Mouse (Mus musculus): ENCODE measurements around the gene Mta2. TPM values are rescaled to one million over a fixed set of nuclear protein-coding genes. Genes with fewer than 3 reads are reported as not detected.
"Not testable (repeated sequence)": the region's sequence is repeated elsewhere in the genome, so short reads cannot be mapped to it uniquely, and the experiment has no call there.

Mta2 gene
- total RNA-seq (2021), result 10 to 100 TPM; 43.9 to 52.0 TPM

- intact Hi-C loops (cut with DNase I), result loop anchor here (5.0 kb wide), 1 partner anchor 54 kb away; the partner anchor contains the start of genes 1810009A15Rik and Gm49416
Measured at GRCm38 (mm10) chr19:8941515-8942217, at the start of gene Mta2. TSS of gene Mta2 (plus strand) at chr19:8941875.

DNA sequence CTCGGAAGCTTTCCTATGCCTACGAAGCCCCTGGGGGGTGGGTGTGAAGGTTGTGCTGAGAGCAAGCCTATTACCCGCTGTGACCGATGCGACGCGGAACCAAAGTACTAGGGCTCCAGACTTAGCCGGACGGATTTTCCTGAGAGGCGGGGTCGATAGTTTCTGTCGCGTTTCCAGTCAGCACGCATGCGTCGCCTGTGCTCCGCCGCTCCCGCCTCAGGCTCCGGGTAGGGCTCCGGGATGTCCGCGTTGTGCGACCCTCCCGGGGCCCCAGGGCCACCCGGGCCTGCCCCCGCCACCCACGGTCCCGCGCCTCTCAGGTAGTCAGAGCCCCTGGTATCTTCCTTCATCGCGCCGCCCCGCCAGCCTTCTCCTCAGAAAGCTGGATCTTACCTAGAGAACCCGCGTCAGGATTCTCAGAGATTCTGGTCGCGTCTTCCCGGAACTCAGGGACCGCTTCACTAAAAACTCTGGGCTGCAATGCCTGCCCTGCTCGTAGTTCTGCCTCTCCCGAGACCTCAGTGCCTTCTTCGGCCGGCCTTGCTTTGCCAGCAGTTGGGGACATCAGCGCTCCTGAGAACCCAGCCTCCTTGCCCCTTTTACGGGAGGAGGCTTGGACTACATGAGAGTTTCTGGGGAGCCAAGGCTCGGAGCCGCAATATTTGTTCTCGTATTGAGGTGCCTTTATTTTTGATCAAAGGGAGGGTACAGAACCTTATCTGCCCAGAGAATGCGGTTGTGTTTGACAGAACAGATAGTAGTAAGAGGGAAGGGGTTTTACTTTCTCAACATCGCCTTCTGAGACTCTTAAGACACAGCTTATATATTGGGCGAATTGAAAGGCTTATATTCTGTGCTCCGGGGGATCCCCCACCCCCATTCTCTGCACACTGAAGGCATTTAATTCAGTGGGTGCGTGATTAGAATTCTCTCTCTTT is 48.6 kb upstream of the Mta2 start, which contains the start of gene Ints5:
Ints5 (plus strand) TSS at position 177 of the 938 bp plus-strand sequence.
- intact Hi-C loops (cut with DNase I), result no loop called here
- peak; percentile 86 for DNase-seq (ENCODE audit: low spot score in 2 of 2)

More at GRCm38 (mm10) chr19:8941515-8942217, at the start of gene Mta2:
- DNase-seq (ENCODE audit: low spot score in 2 of 2), result peak; percentile 92 to 94

DNA sequence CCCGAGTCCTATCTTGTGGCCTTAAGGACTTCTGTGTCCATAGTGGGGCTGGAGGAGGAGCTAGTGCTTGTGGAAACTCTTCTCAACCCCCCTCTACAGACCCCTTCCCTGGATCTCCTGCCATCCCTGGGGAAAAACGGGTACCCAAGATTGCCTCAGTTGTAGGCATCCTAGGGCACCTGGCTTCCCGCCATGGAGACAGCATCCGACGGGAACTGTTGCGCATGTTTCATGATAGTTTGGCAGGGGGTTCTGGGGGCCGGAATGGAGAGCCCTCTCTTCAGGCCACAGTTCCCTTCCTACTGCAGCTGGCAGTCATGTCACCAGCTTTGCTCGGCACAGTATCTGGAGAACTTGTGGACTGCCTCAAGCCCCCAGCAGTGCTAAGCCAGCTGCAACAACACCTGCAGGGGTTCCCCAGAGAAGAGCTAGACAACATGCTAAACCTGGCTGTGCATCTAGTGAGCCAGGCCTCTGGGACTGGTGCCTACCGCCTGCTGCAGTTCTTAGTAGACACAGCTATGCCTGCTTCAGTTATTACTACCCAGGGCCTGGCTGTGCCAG is 46.2 kb upstream of the Mta2 start:
- DNase-seq (ENCODE audit: low spot score in 2 of 2), result no peak
- intact Hi-C loops (cut with DNase I), result loop anchor here (5.0 kb wide), 1 partner anchor 53 kb away; no protein-coding TSS in a partner anchor

DNA sequence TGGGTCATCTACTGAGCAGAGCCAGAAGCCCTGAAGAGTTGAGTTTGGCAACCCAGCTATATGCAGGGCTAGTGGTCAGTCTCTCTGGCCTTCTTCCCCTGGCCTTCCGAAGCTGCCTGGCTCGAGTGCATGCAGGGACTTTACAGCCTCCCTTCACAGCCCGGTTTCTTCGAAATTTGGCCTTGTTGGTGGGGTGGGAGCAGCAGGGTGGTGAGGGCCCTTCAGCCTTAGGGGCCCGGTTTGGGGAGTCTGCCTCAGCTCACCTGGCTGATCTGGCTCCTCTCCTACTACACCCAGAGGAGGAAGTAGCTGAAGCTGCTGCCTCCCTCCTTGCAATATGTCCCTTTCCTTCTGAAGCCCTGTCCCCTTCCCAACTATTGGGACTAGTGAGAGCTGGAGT is 45.4 kb upstream of the Mta2 start:
- intact Hi-C loops (cut with DNase I), result loop anchor here (5.0 kb wide), 1 partner anchor 54 kb away; no protein-coding TSS in a partner anchor
- DNase-seq (ENCODE audit: low spot score in 2 of 2), result not testable (repeated sequence)

GRCm38 (mm10) chr19:8897211-8897864 is 44.3 kb upstream of the Mta2 start:
- intact Hi-C loops (cut with DNase I), result loop anchor here (5.0 kb wide), 1 partner anchor 55 kb away; no protein-coding TSS in a partner anchor
- DNase-seq (ENCODE audit: low spot score in 2 of 2), result peak in 1 of 2 experiments; percentile 34

DNA sequence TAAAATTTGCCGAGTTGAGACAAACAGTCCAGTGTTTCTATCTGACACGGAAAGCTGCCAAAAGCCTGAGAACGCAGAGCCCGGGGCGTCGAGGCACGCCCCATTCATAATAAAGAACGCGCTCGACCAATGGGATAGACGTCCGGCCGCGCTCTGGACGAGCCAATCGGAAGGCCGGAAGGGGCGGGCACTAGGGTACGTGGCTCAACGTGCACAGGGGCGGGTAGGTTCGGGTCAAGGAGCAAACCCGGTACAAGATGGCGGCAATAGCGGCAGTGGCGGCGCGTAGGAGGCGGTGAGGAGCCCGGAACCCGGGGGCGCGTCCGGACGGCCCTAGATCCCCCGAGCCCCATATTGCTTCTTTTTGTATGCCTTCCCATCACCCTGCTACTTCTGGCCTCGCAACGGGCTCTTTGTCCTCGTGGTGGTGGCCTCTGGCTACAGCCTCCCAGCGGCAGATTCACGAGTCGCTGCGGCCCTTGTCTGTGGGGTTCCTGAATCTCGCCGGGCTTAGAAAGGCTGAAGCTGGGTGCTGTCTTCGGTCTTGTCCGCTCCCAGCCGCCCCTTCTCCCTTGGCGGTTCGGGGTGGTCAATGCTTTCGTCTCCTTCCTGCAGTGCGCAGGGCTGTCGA is 43.7 kb upstream of the Mta2 start, which contains the start of gene Ganab:
Ganab (plus strand) TSS at position 207 of the 631 bp plus-strand sequence.
- intact Hi-C loops (cut with DNase I), result loop anchor here (2.0 to 5.0 kb wide), 2 partner anchors 21 to 56 kb away; no protein-coding TSS in a partner anchor
- peak; percentile 95 to 96 for DNase-seq (ENCODE audit: low spot score in 2 of 2)

- intact Hi-C loops (cut with DNase I), result loop anchor here (2.0 to 5.0 kb wide), 2 partner anchors 20 to 56 kb away; no protein-coding TSS in a partner anchor
- DNase-seq (ENCODE audit: low spot score in 2 of 2), result no peak
Measured at GRCm38 (mm10) chr19:8898576-8898975, 43.1 kb upstream of the Mta2 start.

GRCm38 (mm10) chr19:8899079-8899478 is 42.6 kb upstream of the Mta2 start:
- DNase-seq (ENCODE audit: low spot score in 2 of 2), result no peak
- intact Hi-C loops (cut with DNase I), result loop anchor here (2.0 to 5.0 kb wide), 2 partner anchors 20 to 57 kb away; no protein-coding TSS in a partner anchor

GRCm38 (mm10) chr19:8903412-8903811 is 38.3 kb upstream of the Mta2 start:
- no peak for DNase-seq (ENCODE audit: low spot score in 2 of 2)
- intact Hi-C loops (cut with DNase I), result no loop called here

- no peak for DNase-seq (ENCODE audit: low spot score in 2 of 2)
- intact Hi-C loops (cut with DNase I), result no loop called here
Measured at GRCm38 (mm10) chr19:8908531-8908930, 33.1 kb upstream of the Mta2 start.

DNA sequence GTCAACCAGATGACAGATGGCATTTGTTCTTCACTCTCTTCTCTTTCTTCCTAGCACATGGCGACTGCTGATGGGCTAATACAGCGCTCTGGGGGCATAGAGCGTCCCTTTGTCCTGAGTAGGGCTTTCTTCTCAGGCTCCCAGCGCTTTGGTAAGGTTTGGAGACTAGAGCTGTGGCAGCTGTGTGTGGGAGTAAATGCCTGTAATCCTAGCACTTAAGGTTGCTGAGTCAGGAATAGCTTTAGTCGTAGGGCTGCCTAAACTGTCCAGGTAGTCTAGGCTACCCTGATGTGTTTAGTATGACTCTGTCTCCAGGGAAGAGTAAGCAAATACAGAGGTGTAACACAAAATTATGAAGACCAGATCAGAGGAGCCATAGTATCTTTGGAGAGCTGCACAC is 29.9 kb upstream of the Mta2 start:
- no peak for DNase-seq (ENCODE audit: low spot score in 2 of 2)

DNA sequence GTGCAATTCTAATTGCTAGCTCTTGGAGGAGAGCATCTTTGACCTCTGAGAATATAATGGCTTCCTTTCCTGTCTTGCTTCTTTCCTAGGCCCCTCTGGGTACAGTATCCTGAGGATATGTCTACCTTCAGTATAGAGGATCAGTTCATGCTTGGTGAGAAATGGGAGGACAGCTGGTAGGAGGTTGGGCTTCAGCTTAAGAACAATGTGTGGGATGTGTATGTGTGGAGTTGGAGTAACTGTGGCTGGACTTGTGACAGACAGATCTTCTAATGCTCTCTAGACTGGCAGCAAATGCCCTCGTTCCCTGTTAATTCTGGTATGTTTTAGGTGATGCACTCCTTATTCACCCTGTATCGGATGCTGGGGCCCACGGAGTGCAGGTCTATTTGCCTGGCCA is 27.5 kb upstream of the Mta2 start:
- DNase-seq (ENCODE audit: low spot score in 2 of 2), result peak; percentile 46 to 52

More for the DNA sequence above, 29.9 kb upstream of the Mta2 start:
- intact Hi-C loops (cut with DNase I), result no loop called here

DNA sequence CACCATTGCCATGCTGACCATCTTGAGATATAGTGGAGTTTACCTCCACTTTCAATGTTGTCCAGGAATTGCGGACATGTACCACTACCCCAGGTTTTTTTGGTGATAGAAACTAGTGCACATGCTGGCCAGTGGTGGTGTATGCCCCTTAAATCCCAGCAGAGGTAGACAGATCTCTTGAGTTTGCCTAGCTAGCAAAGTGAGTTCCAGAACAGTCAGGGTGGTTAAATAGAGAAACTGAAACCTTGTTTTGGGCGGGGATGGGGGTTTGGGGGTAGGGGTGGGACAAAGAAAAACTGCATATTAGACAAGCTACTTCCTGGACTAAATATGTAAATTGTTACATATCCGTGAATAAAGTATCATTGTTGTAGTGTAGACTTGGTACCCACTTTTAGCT is 22.7 kb upstream of the Mta2 start:
- no peak for DNase-seq (ENCODE audit: low spot score in 2 of 2)
- intact Hi-C loops (cut with DNase I), result loop anchor here (2.0 kb wide), 1 partner anchor 20 kb away; the partner anchor contains the start of gene Ganab

More for the DNA sequence above, 27.5 kb upstream of the Mta2 start:
- intact Hi-C loops (cut with DNase I), result no loop called here

DNA sequence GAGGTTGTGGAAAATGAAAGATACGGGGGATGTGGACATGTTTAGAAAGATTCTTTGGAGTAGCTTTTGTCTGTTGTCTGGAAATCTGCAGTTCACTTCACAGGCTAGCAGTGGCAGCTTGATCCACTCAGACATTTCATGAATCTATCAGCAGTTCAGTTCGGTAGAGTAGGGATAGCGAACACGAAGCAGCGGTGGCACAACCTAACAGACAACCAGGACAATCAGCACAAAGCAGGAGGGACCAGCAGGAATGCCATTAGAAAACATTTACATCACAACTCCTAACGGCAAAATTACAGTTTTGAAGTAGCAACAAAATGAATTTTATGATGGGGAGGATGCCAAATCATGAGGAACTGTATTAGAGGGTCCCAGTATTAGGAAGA is 22.0 kb upstream of the Mta2 start:
- intact Hi-C loops (cut with DNase I), result loop anchor here (2.0 kb wide), 1 partner anchor 21 kb away; the partner anchor contains the start of gene Ganab
- DNase-seq (ENCODE audit: low spot score in 2 of 2), result no peak

GRCm38 (mm10) chr19:8920073-8920736 is 21.5 kb upstream of the Mta2 start, which contains the start of gene B3gat3:
TSS of gene B3gat3 (plus strand) at chr19:8920374.
- DNase-seq (ENCODE audit: low spot score in 2 of 2), result peak; percentile 96 to 97
- intact Hi-C loops (cut with DNase I), result no loop called here

- DNase-seq (ENCODE audit: low spot score in 2 of 2), result no peak
- intact Hi-C loops (cut with DNase I), result no loop called here
Measured at GRCm38 (mm10) chr19:8920836-8921291, 20.8 kb upstream of the Mta2 start.

DNA sequence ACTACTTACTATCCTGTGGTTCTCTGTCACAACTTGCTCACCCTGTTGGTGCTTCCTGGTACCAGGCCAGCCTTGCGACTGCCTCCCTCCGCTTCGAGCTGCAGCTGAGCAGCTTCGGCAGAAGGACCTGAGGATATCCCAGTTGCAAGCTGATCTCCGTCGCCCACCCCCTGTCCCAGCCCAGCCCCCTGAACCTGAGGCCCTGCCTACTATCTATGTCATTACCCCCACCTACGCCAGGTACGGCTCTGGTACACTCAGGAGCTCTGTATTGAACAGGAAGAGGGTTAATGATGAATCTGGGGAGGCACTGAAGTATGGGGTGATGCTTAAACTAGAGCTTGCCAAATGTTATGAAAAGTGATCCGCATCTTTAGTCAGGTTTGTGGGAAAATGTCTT is 19.9 kb upstream of the Mta2 start:
- intact Hi-C loops (cut with DNase I), result no loop called here
- DNase-seq (ENCODE audit: low spot score in 2 of 2), result no peak

GRCm38 (mm10) chr19:8926766-8927165 is 14.9 kb upstream of the Mta2 start:
- intact Hi-C loops (cut with DNase I), result no loop called here
- no peak for DNase-seq (ENCODE audit: low spot score in 2 of 2)
